Mouse (Mus musculus) right cerebral cortex, adult 2 months (tissue): ENCODE data around the gene Hoxc9.

Experiments
- DNase-seq, 2 experiments: peaks; one replicate each; pipeline ENCODE4 v3.0.0; 2021 to 2022; ENCODE audit warnings: low spot score in 2 of 2

The Hoxc9 gene

GRCm38 (mm10) chr15:103018636-103019035, 42.4 kb downstream of the Hoxc9 start, which contains the start of gene Hoxc4:
Gene Hoxc4 (plus strand): TSS chr15:103018934.
- DNase-seq, result no peak

GRCm38 (mm10) chr15:103020899-103021418, 44.7 kb downstream of the Hoxc9 start:
- no peak for DNase-seq

- no peak for DNase-seq
These were observed 45.3 kb downstream of the Hoxc9 start for GRCm38 (mm10) chr15:103021544-103021943.

- DNase-seq, result no peak
These were observed 47.9 kb downstream of the Hoxc9 start for GRCm38 (mm10) chr15:103024131-103024530.

- no peak for DNase-seq
These were observed 51.3 kb downstream of the Hoxc9 start for GRCm38 (mm10) chr15:103027266-103028235.

GRCm38 (mm10) chr15:103028916-103029512, 52.8 kb downstream of the Hoxc9 start:
- no peak for DNase-seq

GRCm38 (mm10) chr15:103030142-103030541, 53.9 kb downstream of the Hoxc9 start:
- DNase-seq, result no peak

GRCm38 (mm10) chr15:103032167-103032566, 55.9 kb downstream of the Hoxc9 start:
- DNase-seq, result no peak

GRCm38 (mm10) chr15:103032646-103033575, 56.7 kb downstream of the Hoxc9 start:
- DNase-seq, result no peak

GRCm38 (mm10) chr15:103034043-103034806, 58.0 kb downstream of the Hoxc9 start:
- no peak for DNase-seq
